In the genomic region with DNA sequence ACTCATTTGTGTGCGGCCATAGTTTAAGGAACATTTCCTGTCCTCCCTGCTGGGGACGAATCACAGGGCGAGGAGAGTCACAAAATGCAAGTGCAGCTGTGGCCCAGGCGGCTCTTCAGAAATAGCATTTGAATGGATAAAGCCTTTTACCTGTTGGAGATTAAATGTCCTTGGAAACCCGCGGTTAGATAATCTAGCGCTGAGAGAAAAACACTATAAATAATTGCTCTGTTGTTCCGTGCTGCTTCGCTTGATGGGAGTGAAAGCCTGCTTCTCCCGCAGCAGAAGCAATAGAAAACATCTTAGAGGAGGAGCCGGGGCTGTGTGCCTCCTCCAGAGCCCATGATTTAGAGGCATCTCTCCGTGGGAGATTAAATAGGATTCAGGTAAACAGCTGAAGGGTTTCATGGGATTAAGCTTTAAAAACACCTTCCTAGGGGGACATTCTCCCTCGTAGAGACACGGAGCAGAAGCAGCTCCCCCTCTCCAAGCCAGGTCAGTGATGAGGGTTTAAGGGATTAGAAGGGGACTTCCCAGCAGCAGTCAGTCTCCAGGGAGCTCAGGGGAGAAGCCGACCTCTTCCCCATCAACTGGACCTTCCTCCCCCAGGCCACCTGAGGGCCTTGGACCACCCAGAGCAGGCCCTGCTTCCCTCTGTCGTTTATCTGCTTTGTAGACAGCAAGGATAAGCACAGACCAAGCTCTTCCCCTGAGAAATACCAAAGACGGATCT, we compare ENCODE assay signal across 9 mouse cellular contexts.
DNase-seq lines count a peak whose midpoint lies in the region; ATAC-seq lines count a peak whose summit lies in the region.
"Had no signal": no experiment of that assay in that cellular context is flagged by ENCODE, and none has a peak within 500 bp of the region (broad histone marks: within the 10 kb centered on the region; RNA-seq: fewer than 3 reads in every experiment).

No protein-coding gene starts in this region.

- no peaks in the 10 kb centered on the region for H3K9me3 ChIP-seq in heart, embryonic 10.5 days
- H3K9me3 ChIP-seq in midbrain, embryonic 10.5 days (replicated peaks), result no peaks in the 10 kb centered on the region
- H3K9me3 ChIP-seq in midbrain, embryonic 11.5 days (ENCODE audit: control insufficient read depth, low read length), result no peaks in the 10 kb centered on the region
- H3K9me3 ChIP-seq in hindbrain, embryonic 13.5 days, result no peaks in the 10 kb centered on the region

- 18% methylated on average over 17 of the region's 17 CpGs for WGBS in heart, embryonic 10.5 days
- WGBS in midbrain, embryonic 10.5 days, result 8% methylated on average over 17 of the region's 17 CpGs
- WGBS in midbrain, embryonic 11.5 days, result 5% methylated on average over 17 of the region's 17 CpGs
- 16% methylated on average over 17 of the region's 17 CpGs for WGBS in hindbrain, embryonic 13.5 days

- no peak overlapping the region for H3K4me3 ChIP-seq in heart, embryonic 10.5 days
- no peak overlapping the region for H3K4me3 ChIP-seq in midbrain, embryonic 10.5 days
- H3K4me3 ChIP-seq in midbrain, embryonic 11.5 days (ENCODE audit: low read depth, low read length), result no peak overlapping the region
- H3K4me3 ChIP-seq in hindbrain, embryonic 13.5 days, result no peak overlapping the region
- H3K4me3 ChIP-seq: erythroblast, embryonic 14.5 days had no signal

- H3K27ac ChIP-seq in heart, embryonic 10.5 days, result 0 out of 2 replicates have a peak overlapping the region, but pooled peaks have one; percentile 8
- H3K27ac ChIP-seq in midbrain, embryonic 10.5 days (replicated peaks), result peak overlapping the region; percentile 23
- H3K27ac ChIP-seq in midbrain, embryonic 11.5 days (ENCODE audit: low read depth, low read length), result no peak overlapping the region
- H3K27ac ChIP-seq in hindbrain, embryonic 13.5 days, result peak overlapping the region; percentile 70

- H3K4me1 ChIP-seq in heart, embryonic 10.5 days, result peaks cover 82% of the 10 kb centered on the region
- peaks cover 29% of the 10 kb centered on the region for H3K4me1 ChIP-seq in midbrain, embryonic 10.5 days
- H3K4me1 ChIP-seq in midbrain, embryonic 11.5 days (ENCODE audit: control insufficient read depth, insufficient read depth, low read length), result peaks cover 6% of the 10 kb centered on the region; the same call in 1 of the 2 replicates
- peaks cover 17% of the 10 kb centered on the region for H3K4me1 ChIP-seq in hindbrain, embryonic 13.5 days (replicated peaks)

- DNase-seq in heart, embryonic 10.5 days (ENCODE audit: low spot score), result no peak
- no peak for DNase-seq in heart, adult 8-10 months (ENCODE audit: low spot score)
- no peak for DNase-seq in midbrain, embryonic 10.5 days (ENCODE audit: low spot score)
- no peak for DNase-seq in midbrain, embryonic 11.5 days (ENCODE audit: low spot score, missing footprints)
- peak; percentile 54 for DNase-seq in retina, postnatal 1 day
- DNase-seq in cerebellum, postnatal 10 days, result no peak
- DNase-seq in thymus, postnatal 0 days (ENCODE audit: low spot score), result no peak

- no peak overlapping the region for H3K9ac ChIP-seq in midbrain, embryonic 11.5 days (ENCODE audit: low read length)
- no peak overlapping the region for H3K9ac ChIP-seq in hindbrain, embryonic 13.5 days

- no peak overlapping the region for H3K4me2 ChIP-seq in midbrain, embryonic 11.5 days
- peak overlapping the region; percentile 15; the same call in 1 of the 2 replicates for H3K4me2 ChIP-seq in hindbrain, embryonic 13.5 days

- no peak for ATAC-seq in midbrain, embryonic 11.5 days (ENCODE audit: low FRiP score)
- no peak for ATAC-seq in hindbrain, embryonic 13.5 days (ENCODE audit: low FRiP score)

- H3K27me3 ChIP-seq in heart, embryonic 10.5 days (ENCODE audit: insufficient read depth, poor library complexity, severe bottlenecking), result no peaks in the 10 kb centered on the region
- no peaks in the 10 kb centered on the region for H3K27me3 ChIP-seq in midbrain, embryonic 10.5 days (ENCODE audit: low read depth, poor library complexity, severe bottlenecking)
- H3K27me3 ChIP-seq in midbrain, embryonic 11.5 days (ENCODE audit: control insufficient read depth, insufficient read depth, low read length), result no peaks in the 10 kb centered on the region
- no peaks in the 10 kb centered on the region for H3K27me3 ChIP-seq in hindbrain, embryonic 13.5 days

- no peaks in the 10 kb centered on the region for H3K36me3 ChIP-seq in heart, embryonic 10.5 days
- H3K36me3 ChIP-seq in midbrain, embryonic 10.5 days, result no peaks in the 10 kb centered on the region
- no peaks in the 10 kb centered on the region for H3K36me3 ChIP-seq in midbrain, embryonic 11.5 days (ENCODE audit: control insufficient read depth, insufficient read depth, low read length)
- no peaks in the 10 kb centered on the region for H3K36me3 ChIP-seq in hindbrain, embryonic 13.5 days
